Mouse (Mus musculus) ES-Bruce4 (cell line): Measurements from ENCODE around the gene Ankrd65.

ENCODE experiments used
- CTCF ChIP-seq: IDR thresholded peaks from one replicate; pipeline ENCODE4 v1.8.1; 2011; ENCODE audit warnings: low read depth, low read length
- EP300 ChIP-seq: IDR thresholded peaks from 2 replicates; pipeline ENCODE4 v1.6.1; 2011; ENCODE audit warnings: low read depth, low read length; ENCODE audit not compliant: insufficient read depth

DNA sequence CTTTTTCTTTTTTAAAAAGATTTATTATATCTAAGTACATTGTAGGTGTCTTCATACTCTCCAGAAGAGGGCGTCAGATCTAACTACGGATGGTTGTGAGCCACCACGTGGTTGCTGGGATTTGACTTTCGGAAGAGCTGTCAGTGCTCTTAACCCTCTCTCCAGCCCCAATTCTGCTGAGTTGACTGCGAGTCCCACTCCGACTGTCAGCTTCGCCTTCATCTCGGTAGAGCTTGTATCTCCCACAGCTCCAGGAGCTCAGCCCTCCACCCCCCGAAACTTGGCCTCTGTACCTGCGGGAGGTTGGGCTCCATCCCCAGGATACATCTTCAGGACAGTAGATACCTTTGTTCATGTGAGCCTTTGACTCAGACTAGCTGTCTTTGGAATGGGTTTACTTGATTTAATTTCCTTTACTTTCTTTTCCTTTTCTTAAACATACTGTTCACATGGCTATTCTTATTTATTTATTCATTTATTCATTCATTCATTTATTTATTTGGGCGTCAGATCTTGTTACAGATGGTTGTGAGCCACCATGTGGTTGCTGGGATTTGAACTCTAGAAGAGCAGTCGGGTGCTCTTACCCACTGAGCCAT lies 12.6 kb downstream of the Ankrd65 start, which contains the start of gene Mrpl20:
- TF ChIP-seq CTCF, result peak; percentile 10
- TF ChIP-seq EP300, result no peak
